Mouse (Mus musculus): ENCODE data around the gene Cntn6. TPM values are rescaled to one million over a fixed set of nuclear protein-coding genes. Genes with fewer than 3 reads are reported as not detected.

The Cntn6 gene
- polyA plus RNA-seq, 1 experiment = not detected

DNA sequence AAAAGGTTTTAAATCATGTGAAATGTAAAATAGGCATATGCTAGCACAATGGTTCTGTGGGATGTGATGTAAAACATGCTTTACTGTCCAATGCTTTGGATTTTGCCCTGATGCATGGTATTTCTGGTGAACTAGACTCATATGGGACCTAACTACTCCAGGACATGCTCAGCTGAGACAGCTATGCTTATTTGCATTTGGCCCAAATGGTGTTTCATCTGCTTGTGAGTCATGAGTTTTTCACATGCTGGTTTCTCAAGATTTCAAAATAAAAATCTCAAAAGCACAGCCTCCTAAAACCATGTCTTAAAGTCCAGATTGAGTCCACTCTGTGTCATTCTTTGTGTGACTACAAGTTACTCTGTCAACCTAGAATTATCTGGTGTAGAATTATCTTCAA is 77.0 kb downstream of the Cntn6 start:
- Histone ChIP-seq H3K27me3 (ENCODE audit: control insufficient read depth, insufficient read depth, low read length) (no peaks in the 10 kb centered on the region), H3K36me3 (ENCODE audit: control insufficient read depth, insufficient read depth, low read length) (no peaks in the 10 kb centered on the region), H3K4me3 (ENCODE audit: extremely low read depth, insufficient read depth, insufficient read length) (no peak overlapping the region), H3K4me1 (ENCODE audit: control insufficient read depth, insufficient read depth, insufficient read length) (no peaks in the 10 kb centered on the region), H3K27ac (ENCODE audit: insufficient read depth, low read length) (no peak overlapping the region)
- no peak for DNase-seq (ENCODE audit: low read depth in 1 of 2, low spot score in 2 of 2)
- TF ChIP-seq CTCF (IDR thresholded peaks at IDR 0.05; ENCODE audit: extremely low read depth, insufficient read depth, insufficient read length, insufficient replicate concordance) (no peak), POLR2A (IDR thresholded peaks at IDR 0.05; ENCODE audit: low read depth, low read length) (no peak)

DNA sequence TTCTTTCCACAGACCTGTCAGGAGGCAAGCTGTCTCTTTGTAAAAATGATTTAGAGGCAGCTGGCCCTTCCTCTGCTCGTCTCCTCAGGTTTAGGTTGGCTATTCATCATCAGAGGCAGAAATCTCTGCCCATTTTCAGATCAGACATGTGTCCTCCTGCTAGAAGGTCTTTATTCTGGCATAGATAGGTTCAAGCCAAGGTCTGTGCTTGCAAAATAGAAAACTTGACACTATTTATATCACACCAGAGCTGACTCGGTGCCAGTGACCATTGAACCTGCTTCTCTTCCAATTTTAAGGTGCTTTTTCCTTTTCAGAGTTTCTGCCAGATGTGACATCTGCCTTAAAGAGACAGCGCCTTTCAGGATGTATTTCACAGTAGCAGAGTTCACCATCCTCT is 95.4 kb downstream of the Cntn6 start:
- Histone ChIP-seq H3K27ac (ENCODE audit: insufficient read depth, low read length) (no peak overlapping the region), H3K27me3 (ENCODE audit: control insufficient read depth, insufficient read depth, low read length) (no peaks in the 10 kb centered on the region), H3K4me1 (ENCODE audit: control insufficient read depth, insufficient read depth, insufficient read length) (no peaks in the 10 kb centered on the region), H3K4me3 (ENCODE audit: extremely low read depth, insufficient read depth, insufficient read length) (no peak overlapping the region), H3K36me3 (ENCODE audit: control insufficient read depth, insufficient read depth, low read length) (no peaks in the 10 kb centered on the region)
- TF ChIP-seq POLR2A (IDR thresholded peaks at IDR 0.05; ENCODE audit: low read depth, low read length) = no peak
- no peak for TF ChIP-seq CTCF (IDR thresholded peaks at IDR 0.05; ENCODE audit: extremely low read depth, insufficient read depth, insufficient read length, insufficient replicate concordance)
- WGBS = 61% methylated on average over 3 of the region's 3 CpGs
- no peak for DNase-seq (ENCODE audit: low read depth in 1 of 2, low spot score in 2 of 2)

DNA sequence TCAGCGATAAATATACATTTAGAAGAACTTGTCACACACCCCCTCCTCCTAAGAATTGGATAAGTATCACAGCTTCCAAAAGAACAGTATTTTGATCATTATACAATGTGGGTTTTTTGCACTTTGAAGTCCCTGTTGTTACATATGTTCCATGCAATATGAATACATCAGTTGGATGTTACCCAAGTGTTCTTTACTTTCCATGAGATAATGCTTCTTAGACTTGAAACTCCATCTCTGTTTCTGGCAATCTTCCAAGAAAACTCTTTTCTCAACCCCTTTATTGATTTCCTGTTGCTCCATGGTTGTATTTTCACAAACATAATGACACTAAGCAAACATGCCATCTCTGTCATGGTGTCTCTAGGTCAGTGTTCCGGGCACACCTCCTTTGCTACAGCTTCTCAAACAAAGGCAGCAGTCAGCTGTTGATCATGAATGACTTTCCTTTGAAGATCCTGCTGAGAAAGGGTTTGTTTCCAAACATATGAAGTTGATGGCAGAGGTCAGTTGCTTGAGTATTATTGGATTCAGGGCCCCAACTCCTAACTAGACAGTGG is 108.3 kb downstream of the Cntn6 start:
- TF ChIP-seq CTCF (IDR thresholded peaks at IDR 0.05; ENCODE audit: extremely low read depth, insufficient read depth, insufficient read length, insufficient replicate concordance) (no peak), POLR2A (IDR thresholded peaks at IDR 0.05; ENCODE audit: low read depth, low read length) (no peak)
- H3K4me1 ChIP-seq (ENCODE audit: control insufficient read depth, insufficient read depth, insufficient read length) = no peaks in the 10 kb centered on the region
- WGBS = 75% methylated on average over 2 of the region's 2 CpGs
- DNase-seq (ENCODE audit: low read depth in 1 of 2, low spot score in 2 of 2) = no peak
- H3K27ac ChIP-seq (ENCODE audit: insufficient read depth, low read length) = no peak overlapping the region
- H3K27me3 ChIP-seq (ENCODE audit: control insufficient read depth, insufficient read depth, low read length) = no peaks in the 10 kb centered on the region
- H3K4me3 ChIP-seq (ENCODE audit: extremely low read depth, insufficient read depth, insufficient read length) = no peak overlapping the region
- H3K36me3 ChIP-seq (ENCODE audit: control insufficient read depth, insufficient read depth, low read length) = no peaks in the 10 kb centered on the region

DNA sequence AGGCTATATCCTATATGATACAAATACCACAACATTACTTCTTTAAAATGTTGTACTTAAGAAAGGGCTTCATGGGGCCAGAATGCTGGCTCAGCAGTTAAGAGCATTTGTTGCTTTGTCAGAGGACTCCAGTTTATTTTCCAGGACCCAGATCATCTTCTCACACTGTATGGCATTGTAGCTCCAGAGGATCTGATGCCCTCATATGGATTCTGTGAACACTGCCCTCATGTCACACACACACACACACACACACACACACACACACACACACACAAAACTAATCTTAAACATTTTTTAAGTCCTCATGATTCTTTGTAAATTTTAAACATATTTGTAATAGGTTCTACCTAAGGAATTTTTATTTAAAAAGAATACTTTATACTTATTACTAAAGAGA is 110.3 kb downstream of the Cntn6 start:
- Histone ChIP-seq H3K27me3 (ENCODE audit: control insufficient read depth, insufficient read depth, low read length) (no peaks in the 10 kb centered on the region), H3K27ac (ENCODE audit: insufficient read depth, low read length) (no peak overlapping the region)
- no peak for DNase-seq (ENCODE audit: low read depth in 1 of 2, low spot score in 2 of 2)

DNA sequence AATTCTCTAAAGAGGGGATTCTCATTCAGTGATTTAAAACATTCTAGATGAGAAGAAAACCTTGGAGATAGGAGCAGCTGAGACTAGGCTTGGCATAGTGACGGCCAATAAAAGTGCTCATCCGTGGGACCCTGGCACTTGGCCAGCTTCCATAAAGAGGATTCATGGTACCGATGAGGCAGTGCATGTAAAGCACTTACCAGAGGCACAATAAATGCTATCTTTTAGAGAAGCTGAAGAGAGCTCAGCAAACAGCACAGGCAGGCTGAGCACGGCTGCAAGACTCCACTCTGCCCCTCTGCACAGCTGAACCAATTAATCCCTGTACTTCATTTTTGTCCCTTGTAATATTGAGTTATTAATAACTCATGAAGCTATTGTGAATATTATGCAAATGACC is 110.8 kb downstream of the Cntn6 start:
- no peak overlapping the region for H3K4me3 ChIP-seq (ENCODE audit: extremely low read depth, insufficient read depth, insufficient read length)
- no peak overlapping the region for H3K27ac ChIP-seq (ENCODE audit: insufficient read depth, low read length)
- H3K4me1 ChIP-seq (ENCODE audit: control insufficient read depth, insufficient read depth, insufficient read length) = no peaks in the 10 kb centered on the region
- TF ChIP-seq POLR2A (IDR thresholded peaks at IDR 0.05; ENCODE audit: low read depth, low read length) (no peak), CTCF (IDR thresholded peaks at IDR 0.05; ENCODE audit: extremely low read depth, insufficient read depth, insufficient read length, insufficient replicate concordance) (no peak)
- no peak for DNase-seq (ENCODE audit: low read depth in 1 of 2, low spot score in 2 of 2)
- H3K36me3 ChIP-seq (ENCODE audit: control insufficient read depth, insufficient read depth, low read length) = no peaks in the 10 kb centered on the region
- H3K27me3 ChIP-seq (ENCODE audit: control insufficient read depth, insufficient read depth, low read length) = no peaks in the 10 kb centered on the region
- 77% methylated on average over 4 of the region's 4 CpGs for WGBS

More for the DNA sequence above, 110.3 kb downstream of the Cntn6 start:
- H3K4me1 ChIP-seq (ENCODE audit: control insufficient read depth, insufficient read depth, insufficient read length) = no peaks in the 10 kb centered on the region
- TF ChIP-seq POLR2A (IDR thresholded peaks at IDR 0.05; ENCODE audit: low read depth, low read length) (no peak), CTCF (IDR thresholded peaks at IDR 0.05; ENCODE audit: extremely low read depth, insufficient read depth, insufficient read length, insufficient replicate concordance) (no peak)
- no peak overlapping the region for H3K4me3 ChIP-seq (ENCODE audit: extremely low read depth, insufficient read depth, insufficient read length)
- no peaks in the 10 kb centered on the region for H3K36me3 ChIP-seq (ENCODE audit: control insufficient read depth, insufficient read depth, low read length)

DNA sequence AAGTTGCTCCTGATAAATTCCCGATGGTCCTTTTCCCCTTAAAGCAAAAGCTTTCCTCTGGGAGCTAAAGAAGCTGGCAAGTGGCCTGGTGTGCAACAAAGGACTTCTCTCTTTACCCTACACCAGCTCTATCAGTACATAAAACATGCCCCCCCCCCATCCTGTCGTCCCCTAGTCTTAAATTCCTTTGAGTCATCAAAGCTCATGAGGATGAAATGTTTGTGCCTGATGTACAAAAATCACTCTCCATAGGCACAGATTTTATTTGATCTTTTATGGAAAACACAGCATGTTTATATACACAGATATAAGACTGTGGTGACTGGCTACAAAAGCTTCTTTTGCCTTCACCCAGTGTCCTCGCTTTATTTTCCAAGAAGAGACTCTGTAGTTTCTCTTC is 112.6 kb downstream of the Cntn6 start:
- no peak for TF ChIP-seq POLR2A (IDR thresholded peaks at IDR 0.05; ENCODE audit: low read depth, low read length)
- no peak for TF ChIP-seq CTCF (IDR thresholded peaks at IDR 0.05; ENCODE audit: extremely low read depth, insufficient read depth, insufficient read length, insufficient replicate concordance)
- H3K27ac ChIP-seq (ENCODE audit: insufficient read depth, low read length) = no peak overlapping the region
- no peak overlapping the region for H3K4me3 ChIP-seq (ENCODE audit: extremely low read depth, insufficient read depth, insufficient read length)
- no peaks in the 10 kb centered on the region for H3K4me1 ChIP-seq (ENCODE audit: control insufficient read depth, insufficient read depth, insufficient read length)
- H3K27me3 ChIP-seq (ENCODE audit: control insufficient read depth, insufficient read depth, low read length) = no peaks in the 10 kb centered on the region
- 66% methylated on average over 3 of the region's 3 CpGs for WGBS
- H3K36me3 ChIP-seq (ENCODE audit: control insufficient read depth, insufficient read depth, low read length) = no peaks in the 10 kb centered on the region
- DNase-seq (ENCODE audit: low read depth in 1 of 2, low spot score in 2 of 2) = no peak

DNA sequence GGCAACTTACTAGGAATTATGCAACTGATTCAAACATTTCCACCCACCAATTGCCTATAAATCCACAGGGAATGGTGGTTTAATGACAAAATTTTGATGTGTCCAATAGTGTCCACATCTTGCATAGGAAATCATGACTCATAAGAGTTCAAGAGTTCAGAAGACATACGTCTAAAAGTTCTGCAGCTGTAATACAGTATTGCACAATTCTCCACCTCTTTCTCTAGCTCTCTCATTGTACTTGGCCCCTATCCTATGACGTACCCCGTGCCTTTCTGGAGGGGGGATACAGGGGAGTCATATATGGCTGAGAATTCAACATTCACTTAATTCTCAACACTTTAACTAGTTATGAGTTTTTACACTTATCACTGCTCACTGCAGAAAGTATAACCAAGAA is 160.9 kb downstream of the Cntn6 start:
- Histone ChIP-seq H3K4me3 (ENCODE audit: extremely low read depth, insufficient read depth, insufficient read length) (no peak overlapping the region), H3K36me3 (ENCODE audit: control insufficient read depth, insufficient read depth, low read length) (no peaks in the 10 kb centered on the region), H3K4me1 (ENCODE audit: control insufficient read depth, insufficient read depth, insufficient read length) (no peaks in the 10 kb centered on the region), H3K27ac (ENCODE audit: insufficient read depth, low read length) (no peak overlapping the region), H3K27me3 (ENCODE audit: control insufficient read depth, insufficient read depth, low read length) (no peaks in the 10 kb centered on the region)
- 89% methylated on average over 3 of the region's 3 CpGs for WGBS
- no peak for TF ChIP-seq CTCF (IDR thresholded peaks at IDR 0.05; ENCODE audit: extremely low read depth, insufficient read depth, insufficient read length, insufficient replicate concordance)
- no peak for TF ChIP-seq POLR2A (IDR thresholded peaks at IDR 0.05; ENCODE audit: low read depth, low read length)
- DNase-seq (ENCODE audit: low read depth in 1 of 2, low spot score in 2 of 2) = no peak
